Mouse (Mus musculus): ENCODE results near the gene Natd1.

Natd1 gene

DNA sequence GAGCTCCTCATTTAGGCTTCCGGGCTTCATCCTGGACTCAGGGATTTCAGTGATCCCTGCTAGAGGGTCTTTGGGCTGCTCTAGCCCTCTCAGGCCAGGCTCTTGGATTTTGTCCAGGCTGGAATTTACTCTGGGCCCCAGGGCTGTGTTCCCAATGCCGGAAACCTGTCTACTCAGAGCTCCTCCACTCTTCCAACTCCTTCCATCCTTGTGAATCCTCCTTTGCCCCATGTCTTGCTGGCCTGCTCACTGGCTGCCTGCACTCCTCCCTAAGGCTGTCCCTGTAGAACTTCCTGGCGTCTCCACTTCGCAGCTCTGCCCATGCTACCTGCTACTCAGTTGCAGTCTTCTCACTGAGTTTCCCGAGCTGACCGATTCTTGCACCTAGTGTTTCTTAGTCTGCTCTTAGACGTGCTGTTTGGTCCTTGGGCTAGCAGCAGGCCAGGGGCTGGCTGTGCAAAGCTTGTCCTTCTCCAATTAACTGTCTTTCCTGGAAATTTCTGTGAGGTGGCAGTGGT, 18.0 kb upstream of the Natd1 start:
- in situ Hi-C loops (cut with MboI, MseI), result loop anchor here (10.0 kb wide), 1 partner anchor 242 kb away; the partner anchor contains the start of gene Usp22

DNA sequence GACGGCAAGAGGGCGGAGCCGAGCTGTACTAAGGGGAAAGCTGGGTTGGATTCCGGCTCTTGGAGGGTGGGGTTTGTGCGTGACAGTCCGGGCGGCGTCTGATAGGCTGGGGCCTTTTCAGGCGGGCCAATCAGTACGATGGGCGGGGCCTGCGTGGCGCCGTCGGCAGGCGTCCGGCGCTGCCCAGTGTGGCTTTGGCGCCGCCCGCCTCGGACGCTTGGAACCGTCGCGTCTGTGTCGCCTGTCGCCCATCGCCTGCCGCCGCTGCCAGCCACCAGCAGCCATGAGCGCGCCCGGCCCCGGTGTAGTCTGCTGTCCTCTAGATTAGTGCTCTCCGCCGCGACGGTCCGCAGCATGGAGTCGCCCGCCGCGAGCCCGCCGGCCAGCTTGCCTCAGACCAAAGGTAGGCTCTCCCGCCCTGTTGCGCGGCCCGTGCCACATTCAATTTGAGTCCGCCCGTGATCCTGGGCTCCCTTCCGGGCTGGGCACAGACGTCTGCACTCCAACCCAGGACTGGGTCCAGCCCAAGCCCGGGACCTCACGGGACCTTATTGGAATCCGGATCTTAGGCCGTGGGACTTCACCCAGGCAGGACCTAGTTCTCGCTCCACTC, 17.4 kb upstream of the Natd1 start, which contains the start of gene Map2k3:
Gene Map2k3, plus strand, starts transcription at position 165 of the 613 bp plus-strand sequence.
- in situ Hi-C loops (cut with MboI, MseI), result loop anchor here (10.0 kb wide), 1 partner anchor 243 kb away; the partner anchor contains the start of gene Usp22

DNA sequence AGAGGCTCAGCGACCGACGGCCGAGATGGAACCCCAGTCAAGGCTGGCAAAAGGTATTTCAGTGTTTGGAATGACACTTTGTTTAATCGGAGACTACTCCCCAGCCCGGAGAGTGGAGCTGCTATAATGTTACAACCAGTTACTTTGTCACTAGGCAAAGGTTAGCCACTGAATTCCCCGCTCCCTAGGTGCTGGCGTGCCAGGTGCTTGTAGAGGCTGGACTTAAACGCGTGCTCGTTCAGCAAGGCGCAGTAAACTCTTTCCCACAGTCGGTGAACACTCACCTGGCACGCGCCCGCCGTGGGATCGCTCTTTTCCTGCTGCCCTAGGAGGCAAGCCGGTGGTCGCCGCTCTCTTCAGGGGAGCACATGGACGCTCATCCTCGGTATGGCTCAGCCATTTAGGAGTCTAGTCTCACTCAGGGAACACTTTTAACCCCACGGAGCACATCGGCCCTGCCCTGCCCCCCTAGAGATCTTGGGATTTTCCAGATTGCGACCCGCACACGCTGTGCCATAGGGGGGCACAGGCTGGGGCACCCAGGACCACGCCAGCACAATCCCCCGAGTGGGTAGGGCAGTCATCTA, 16.8 kb upstream of the Natd1 start:
- in situ Hi-C loops (cut with MboI, MseI), result loop anchor here (10.0 kb wide), 1 partner anchor 243 kb away; the partner anchor contains the start of gene Usp22

DNA sequence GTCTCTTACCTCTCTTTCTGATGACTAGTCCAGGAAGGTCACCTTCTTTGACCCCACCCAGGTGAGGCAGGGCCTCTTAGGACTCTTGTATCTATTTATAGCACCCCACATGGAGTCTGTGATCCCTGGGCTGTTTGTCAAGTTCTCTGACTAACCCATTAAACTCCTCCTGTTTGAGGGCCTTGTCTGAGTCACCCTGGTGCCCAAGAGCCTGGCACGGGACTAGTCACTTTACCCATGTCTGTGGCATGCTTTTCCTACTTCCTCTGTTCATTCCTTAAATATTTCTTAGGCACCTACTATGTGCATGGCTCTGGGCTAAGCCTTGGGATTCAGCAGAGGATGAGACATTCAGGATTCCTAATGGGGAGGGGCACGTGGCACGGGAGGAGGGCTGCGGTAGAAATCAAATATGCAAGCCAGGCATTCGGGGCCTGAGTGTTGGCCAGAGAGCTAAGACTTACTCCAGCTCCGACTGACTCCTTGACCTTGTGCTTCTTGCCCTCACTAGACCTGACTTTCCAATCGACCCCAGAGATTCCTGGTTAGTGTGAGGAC, 16.3 kb upstream of the Natd1 start:
- in situ Hi-C loops (cut with MboI, MseI), result loop anchor here (10.0 kb wide), 1 partner anchor 244 kb away; the partner anchor contains the start of gene Usp22

- in situ Hi-C loops (cut with MboI, MseI), result no loop called here
Observed at GRCm38 (mm10) chr11:60927264-60927663, 12.7 kb upstream of the Natd1 start.

DNA sequence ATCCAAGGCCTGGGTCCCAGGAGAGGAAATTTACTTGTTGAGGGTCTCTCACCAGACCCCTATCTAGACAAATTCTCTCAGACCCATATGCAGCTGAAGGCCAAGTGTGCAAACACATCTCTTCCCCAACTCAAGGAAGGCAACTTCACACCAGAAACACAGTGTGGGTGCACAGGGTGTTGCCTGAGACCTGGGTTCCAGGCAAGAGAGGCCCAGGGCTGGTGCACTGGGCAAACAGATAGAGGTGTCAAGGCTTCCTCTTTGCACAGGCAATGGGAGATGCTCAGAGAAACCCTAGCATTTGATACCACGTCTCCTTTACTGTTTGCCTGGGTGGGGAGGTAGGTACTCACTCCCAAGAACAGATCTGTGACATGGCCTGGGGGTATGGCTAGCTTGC, 10.4 kb upstream of the Natd1 start:
- in situ Hi-C loops (cut with MboI, MseI), result no loop called here

DNA sequence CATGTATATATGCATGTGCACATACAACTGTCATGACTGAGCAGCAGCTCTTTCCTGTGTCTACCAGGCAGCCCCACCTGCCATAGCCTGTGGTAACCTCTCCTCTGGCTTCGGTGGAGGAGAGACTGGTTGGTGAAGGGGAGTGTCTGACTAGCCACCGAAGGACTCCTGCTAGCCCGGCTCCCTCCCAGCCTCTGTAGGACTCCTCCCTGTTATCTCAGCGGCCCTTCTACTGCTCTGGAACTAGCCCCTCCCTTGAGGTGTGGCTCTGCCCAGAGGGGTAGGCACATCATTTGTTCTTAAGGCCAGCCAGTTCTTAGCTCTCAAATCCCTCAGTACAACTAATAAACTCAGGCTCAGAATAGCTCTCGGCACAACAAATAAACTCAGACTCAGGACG, 9.9 kb upstream of the Natd1 start:
- in situ Hi-C loops (cut with MboI, MseI), result no loop called here

DNA sequence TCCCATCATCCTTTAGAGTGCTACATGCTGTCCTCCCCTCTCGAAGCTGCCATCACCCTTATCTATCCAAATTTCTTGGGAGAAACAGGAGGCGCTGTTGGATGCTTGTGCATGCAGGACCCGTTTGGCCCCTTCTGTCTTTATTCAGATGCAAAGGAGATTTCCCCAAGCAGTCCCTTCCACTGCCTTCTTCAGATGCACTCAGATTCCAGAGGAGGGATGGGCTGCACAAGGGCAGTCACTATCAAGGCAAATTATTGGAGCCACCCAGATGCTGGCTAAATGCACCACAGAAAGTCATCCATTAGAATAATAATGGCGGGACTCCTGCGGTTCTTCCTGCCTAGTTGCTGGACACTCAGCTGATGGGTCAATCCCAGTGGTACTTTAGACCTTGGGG, 8.4 kb upstream of the Natd1 start:
- in situ Hi-C loops (cut with MboI, MseI), result no loop called here

GRCm38 (mm10) chr11:60922195-60922594, 7.6 kb upstream of the Natd1 start:
- in situ Hi-C loops (cut with MboI, MseI), result no loop called here

DNA sequence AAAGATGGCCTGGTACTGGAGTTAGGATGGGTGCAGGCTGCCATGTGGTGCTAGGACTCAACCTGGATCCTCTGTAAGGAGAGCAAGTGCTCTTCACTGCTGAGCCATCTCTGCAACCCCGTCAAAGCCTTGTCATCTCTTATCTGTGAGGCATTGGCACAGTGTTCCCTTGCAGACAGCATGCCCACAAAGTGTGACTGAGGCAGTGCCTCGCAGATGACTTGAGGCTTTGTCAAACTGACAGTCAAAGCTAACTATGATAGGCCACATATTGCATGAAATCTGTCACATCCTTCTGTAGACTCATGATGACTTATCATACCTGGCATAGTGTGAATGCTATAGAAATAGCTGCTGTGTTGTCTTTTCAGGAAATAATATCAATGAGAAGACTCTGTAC, 5.5 kb upstream of the Natd1 start:
- in situ Hi-C loops (cut with MboI, MseI), result no loop called here

DNA sequence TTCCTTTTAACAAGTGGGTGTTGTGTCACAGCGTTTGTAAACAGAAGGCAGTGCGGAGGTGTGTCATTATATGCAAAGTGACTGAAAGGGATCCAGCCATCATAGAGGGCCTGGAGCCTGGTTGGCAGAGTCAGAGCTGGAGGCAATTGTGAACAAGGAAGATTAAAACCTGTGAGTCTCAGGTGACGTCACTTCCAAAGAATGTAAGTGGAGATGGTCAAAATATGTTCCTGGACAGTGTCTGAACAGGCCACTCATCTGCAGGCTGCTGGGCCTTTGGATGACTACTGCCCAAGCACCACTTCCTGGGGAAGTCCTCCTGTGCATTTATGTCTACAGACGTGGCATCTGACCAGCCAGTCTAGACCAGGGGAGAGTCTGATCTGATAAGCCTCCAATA, 651 bp upstream of the Natd1 start:
- in situ Hi-C loops (cut with MboI, MseI), result no loop called here

GRCm38 (mm10) chr11:60913301-60914196, 1.0 kb downstream of the Natd1 start:
- in situ Hi-C loops (cut with MboI, MseI), result no loop called here

- in situ Hi-C loops (cut with MboI, MseI), result no loop called here
Observed at GRCm38 (mm10) chr11:60912525-60912973, 2.0 kb downstream of the Natd1 start.

DNA sequence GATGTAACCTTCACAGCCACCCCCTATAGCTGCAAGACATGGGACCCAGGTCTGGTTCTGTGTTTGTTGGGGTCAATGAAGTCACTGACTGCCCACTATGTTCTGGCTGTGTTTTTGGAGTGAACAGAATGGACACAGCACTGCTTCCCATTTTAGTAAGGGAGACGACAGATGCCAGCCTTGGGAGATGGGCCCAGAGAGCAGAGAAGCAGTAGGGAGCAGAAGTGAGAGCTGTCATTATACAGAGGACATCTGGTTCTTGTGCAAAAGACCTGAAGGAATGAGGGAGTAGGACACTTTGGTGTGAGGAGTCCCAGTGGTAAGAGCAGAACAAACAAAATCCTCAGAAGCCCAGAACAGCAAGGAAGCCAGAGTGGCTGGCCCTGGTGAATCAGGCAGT, 4.9 kb downstream of the Natd1 start:
- in situ Hi-C loops (cut with MboI, MseI), result no loop called here

DNA sequence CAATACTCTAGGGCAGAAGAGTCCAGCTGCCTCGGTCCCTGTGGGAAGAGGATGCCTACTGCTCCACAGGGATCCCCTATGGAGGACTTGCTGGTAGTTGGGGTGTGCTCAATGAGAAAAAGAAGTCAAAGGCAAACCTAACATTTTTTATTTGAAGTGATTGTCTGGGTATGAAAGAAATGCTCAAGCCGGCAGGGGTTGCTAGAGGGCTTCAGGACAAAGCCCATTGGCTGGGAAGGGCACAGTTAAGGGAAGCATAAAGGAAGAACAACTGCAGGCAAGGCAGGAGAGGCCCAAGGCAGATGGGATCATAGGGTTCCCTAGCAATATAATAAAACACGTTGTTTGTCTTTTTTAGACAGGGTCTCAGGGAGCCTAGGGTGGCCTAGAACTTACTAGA, 6.5 kb downstream of the Natd1 start:
- in situ Hi-C loops (cut with MboI, MseI), result no loop called here

DNA sequence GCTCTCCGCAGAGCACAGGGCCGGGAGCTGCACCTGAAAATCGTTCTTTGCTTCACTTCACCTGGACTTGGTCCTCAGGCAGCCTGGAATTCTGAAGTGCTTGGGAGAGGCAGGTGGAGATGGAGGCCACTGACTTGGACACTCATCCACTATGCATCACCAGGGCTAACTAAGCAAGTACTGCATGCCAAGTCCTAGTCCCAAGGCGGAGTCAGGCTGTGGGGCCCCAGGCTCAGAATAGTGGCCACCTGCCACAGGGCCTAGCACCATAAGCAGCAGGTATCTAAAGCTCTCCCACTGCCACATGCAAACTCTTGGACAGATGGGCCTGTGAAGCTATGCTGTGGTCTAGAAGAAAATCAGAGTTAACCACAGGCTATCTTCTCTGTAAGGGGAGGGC, 8.1 kb downstream of the Natd1 start:
- in situ Hi-C loops (cut with MboI, MseI), result no loop called here

DNA sequence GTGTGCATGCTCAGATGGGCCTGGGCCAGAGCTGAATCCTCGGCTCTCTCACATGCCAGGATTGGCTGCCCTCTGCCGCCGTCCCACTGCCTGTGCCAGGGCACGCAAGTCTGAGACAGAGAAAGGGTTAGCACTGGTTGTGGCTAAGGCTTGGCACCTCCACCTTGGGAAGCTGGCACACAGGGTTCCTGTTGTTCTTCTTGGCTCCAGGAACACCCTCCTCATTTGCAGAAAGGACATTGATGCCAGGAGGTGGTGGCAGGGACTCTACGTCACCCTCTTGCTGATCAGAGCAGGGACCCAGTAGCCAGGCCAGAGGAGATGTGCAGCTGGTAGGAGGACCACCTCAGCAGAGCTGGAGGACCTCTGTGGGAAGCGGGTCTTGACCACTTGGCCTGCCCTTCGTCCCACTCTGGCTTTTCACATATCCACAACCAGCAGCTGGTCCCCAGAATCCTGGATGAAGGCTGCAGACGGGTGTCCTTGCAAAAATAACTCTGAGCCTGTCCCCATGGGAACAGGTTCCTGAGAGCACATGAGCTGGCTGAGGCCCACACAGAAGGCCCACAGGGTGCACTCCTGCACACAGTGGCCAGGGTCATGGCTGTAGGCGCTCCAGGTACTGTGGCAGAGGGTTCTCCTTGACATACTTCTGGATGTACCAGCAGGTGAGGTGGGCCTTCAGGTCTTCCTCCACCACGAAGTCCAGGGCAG, 9.0 kb downstream of the Natd1 start:
- in situ Hi-C loops (cut with MboI, MseI), result no loop called here

DNA sequence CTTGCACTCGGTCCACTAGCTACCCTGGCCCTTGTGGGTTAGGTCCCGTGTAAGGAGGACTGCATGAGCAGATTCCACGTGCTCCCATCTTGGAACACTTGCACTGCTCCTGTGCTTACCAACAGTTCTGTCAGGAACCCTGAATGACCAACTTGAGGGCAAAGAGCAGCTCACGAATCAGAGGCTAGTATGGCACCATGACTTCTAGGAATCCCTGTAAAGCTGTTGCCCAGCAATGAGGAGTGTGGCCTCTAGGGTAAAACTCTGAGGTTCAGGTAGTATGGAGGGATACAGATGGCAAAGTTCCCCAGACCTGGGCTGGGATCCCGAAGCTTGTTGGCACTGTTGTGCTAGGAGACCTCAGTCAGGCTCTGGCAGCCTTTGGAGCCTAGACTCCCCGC, 10.9 kb downstream of the Natd1 start:
- in situ Hi-C loops (cut with MboI, MseI), result no loop called here

DNA sequence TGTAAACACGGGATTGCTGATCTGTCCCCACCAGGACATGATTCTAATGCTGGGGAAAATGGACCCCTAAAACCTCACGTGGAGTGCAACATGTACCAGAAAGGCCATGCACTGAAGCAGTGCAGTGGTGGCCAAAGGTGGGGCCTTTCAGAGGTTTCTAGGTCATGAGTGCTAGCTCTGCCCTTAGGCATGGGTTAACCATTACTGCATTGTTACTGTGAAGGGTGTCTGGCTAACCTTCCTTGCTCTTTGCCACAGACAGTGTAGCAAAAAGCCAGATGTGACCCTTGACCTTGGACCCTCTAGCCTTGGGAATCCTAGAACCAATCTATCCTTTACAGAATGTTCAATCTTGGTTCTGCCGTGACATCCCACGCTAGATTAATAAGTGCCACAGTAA, 12.1 kb downstream of the Natd1 start:
- in situ Hi-C loops (cut with MboI, MseI), result no loop called here

- in situ Hi-C loops (cut with MboI, MseI), result no loop called here
Observed at GRCm38 (mm10) chr11:60902001-60902400, 12.5 kb downstream of the Natd1 start.

- in situ Hi-C loops (cut with MboI, MseI), result no loop called here
Observed at GRCm38 (mm10) chr11:60895915-60896314, 18.6 kb downstream of the Natd1 start.
